Mouse (Mus musculus): ENCODE results near the gene Ccdc87. TPM values are rescaled to one million over a fixed set of nuclear protein-coding genes. Genes with fewer than 3 reads are reported as not detected.

The Ccdc87 gene
- polyA plus RNA-seq (2014; fragmentation: Nextera tagmentation; extraction: Ambion mirVana) = 0.13 TPM in 1 of 2 replicates, not detected in the other

DNA sequence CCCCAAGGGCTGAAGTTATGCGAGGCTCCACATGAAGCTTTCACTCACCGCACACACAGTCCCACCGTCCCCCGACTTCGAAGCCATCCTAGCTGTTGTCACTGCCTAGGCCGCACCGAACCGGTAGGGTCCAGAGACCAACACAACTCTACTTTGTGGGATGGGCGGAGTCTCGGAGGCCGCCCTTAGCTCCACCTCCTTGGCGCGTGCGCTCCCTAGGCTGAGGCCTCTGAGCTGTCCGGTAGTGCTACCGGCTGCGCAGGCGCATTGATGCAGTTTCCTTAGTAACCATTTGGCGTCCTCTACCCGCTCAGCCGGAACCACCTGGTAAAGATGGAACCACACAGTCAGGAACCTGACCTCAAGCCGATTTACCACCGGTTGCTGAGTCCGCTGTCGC is at the start of gene Ccdc87, which contains the start of gene Ccs:
Gene Ccdc87 (plus strand): TSS at position 218 of the 400 bp plus-strand sequence.
Gene Ccs (minus strand): TSS at position 184 of the 400 bp plus-strand sequence.
- Histone ChIP-seq H3K9ac (ENCODE audit: low read length) (peak within 1 kb of the TSS; percentile 64), H3K27ac (ENCODE audit: low read depth, low read length) (no peak within 1 kb of the TSS), H3K4me1 (ENCODE audit: control insufficient read depth, insufficient read depth, low read length) (peaks cover 11% of the 10 kb centered on the region; the same call in 1 of the 2 replicates), H3K36me3 (ENCODE audit: control insufficient read depth, insufficient read depth, low read length) (no peaks in the 10 kb centered on the region), H3K9me3 (ENCODE audit: control insufficient read depth, low read length) (no peaks in the 10 kb centered on the region), H3K4me3 (ENCODE audit: low read depth, low read length) (peak within 1 kb of the TSS; percentile 52), H3K4me2 (ENCODE audit: low read depth) (peak within 1 kb of the TSS; percentile 97), H3K27me3 (ENCODE audit: control insufficient read depth, insufficient read depth, low read length) (peaks cover 17% of the 10 kb centered on the region)
- ATAC-seq (ENCODE audit: insufficient read depth, low FRiP score, low TSS enrichment) = peak; percentile 96
- peak; percentile 96 for DNase-seq (ENCODE audit: low spot score)
- WGBS = under 1% methylated on average over 25 of the region's 25 CpGs

DNA sequence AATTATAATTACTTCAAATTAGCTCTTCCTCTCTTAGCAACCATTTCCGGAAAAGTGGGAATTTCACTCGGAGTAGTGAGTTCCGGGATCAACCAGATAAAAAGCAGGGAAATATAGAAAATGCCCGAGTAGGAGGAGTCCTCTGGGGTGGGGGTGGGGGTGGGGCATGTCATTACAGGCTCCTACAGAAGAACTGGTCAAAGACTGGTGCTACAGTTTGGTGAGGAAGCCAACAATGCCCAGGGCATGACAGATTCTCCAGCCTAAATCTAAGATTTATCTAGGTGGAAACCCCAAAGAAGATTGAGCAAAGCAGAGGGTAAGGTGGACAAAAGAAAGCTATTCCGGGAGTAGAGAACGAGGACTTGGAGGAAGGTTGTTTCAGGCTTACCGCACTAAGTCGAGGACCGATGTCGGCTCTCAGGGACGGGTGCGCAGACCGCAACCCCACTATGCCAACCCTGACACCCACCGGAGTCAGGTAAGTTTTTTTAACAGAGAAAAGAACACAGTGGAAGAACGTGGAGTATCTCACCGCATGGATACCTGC is 45.8 kb upstream of the Ccdc87 start:
- ATAC-seq (ENCODE audit: insufficient read depth, low FRiP score, low TSS enrichment) (0 out of 2 replicates have a peak, but pooled peaks have one; percentile 36), DNase-seq (ENCODE audit: low spot score) (no peak)
- Histone ChIP-seq H3K4me2 (ENCODE audit: low read depth) (peak overlapping the region; percentile 50), H3K9me3 (ENCODE audit: control insufficient read depth, low read length) (no peaks in the 10 kb centered on the region), H3K9ac (ENCODE audit: low read length) (peak overlapping the region; percentile 62), H3K4me1 (ENCODE audit: control insufficient read depth, insufficient read depth, low read length) (peaks cover 19% of the 10 kb centered on the region), H3K27ac (ENCODE audit: low read depth, low read length) (no peak overlapping the region), H3K36me3 (ENCODE audit: control insufficient read depth, insufficient read depth, low read length) (peaks cover 6% of the 10 kb centered on the region), H3K4me3 (ENCODE audit: low read depth, low read length) (peak overlapping the region; percentile 67), H3K27me3 (ENCODE audit: control insufficient read depth, insufficient read depth, low read length) (no peaks in the 10 kb centered on the region)
- WGBS = 2% methylated on average over 16 of the region's 16 CpGs

- no peaks in the 10 kb centered on the region for H3K9me3 ChIP-seq (ENCODE audit: control insufficient read depth, low read length)
- DNase-seq (ENCODE audit: low spot score) = peak; percentile 95
- H3K27ac ChIP-seq (ENCODE audit: low read depth, low read length) = no peak within 1 kb of the TSS
- H3K9ac ChIP-seq (ENCODE audit: low read length) = peak within 1 kb of the TSS; percentile 62
- peaks cover 19% of the 10 kb centered on the region for H3K4me1 ChIP-seq (ENCODE audit: control insufficient read depth, insufficient read depth, low read length)
- under 1% methylated on average over 31 of the region's 31 CpGs for WGBS
- peak; percentile 99 for ATAC-seq (ENCODE audit: insufficient read depth, low FRiP score, low TSS enrichment)
- H3K36me3 ChIP-seq (ENCODE audit: control insufficient read depth, insufficient read depth, low read length) = peaks cover 6% of the 10 kb centered on the region
- H3K4me3 ChIP-seq (ENCODE audit: low read depth, low read length) = peak within 1 kb of the TSS; percentile 67
- H3K4me2 ChIP-seq (ENCODE audit: low read depth) = peak within 1 kb of the TSS; percentile 69
- no peaks in the 10 kb centered on the region for H3K27me3 ChIP-seq (ENCODE audit: control insufficient read depth, insufficient read depth, low read length)
These were observed 45.2 kb upstream of the Ccdc87 start, which contains the start of gene Rbm4 for GRCm38 (mm10) chr19:4793831-4794422. Rbm4 (minus strand) TSS chr19:4793901.

DNA sequence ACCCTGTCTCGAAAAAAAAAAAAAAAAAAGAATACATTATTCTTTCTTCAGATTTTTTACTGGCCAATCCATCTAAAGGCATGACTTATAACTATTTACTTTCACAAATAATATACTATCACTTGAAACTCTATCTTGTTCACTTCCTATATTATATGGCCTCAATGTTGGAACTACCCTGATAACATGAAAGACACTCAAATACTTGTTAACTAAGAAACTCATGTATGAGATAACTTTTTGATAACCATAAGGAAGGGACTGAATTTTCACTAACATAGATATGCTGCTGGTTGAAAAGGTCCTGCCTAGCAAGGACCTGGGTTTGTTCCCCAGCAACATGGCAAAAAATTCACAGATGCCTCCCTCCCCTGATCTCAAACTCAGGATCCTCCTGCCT is 43.2 kb upstream of the Ccdc87 start:
- ATAC-seq (ENCODE audit: insufficient read depth, low FRiP score, low TSS enrichment) (no peak), DNase-seq (ENCODE audit: low spot score) (no peak)
- Histone ChIP-seq H3K4me1 (ENCODE audit: control insufficient read depth, insufficient read depth, low read length) (peaks cover 9% of the 10 kb centered on the region), H3K9ac (ENCODE audit: low read length) (no peak overlapping the region), H3K36me3 (ENCODE audit: control insufficient read depth, insufficient read depth, low read length) (peaks cover 10% of the 10 kb centered on the region; the same call in 1 of the 2 replicates), H3K27me3 (ENCODE audit: control insufficient read depth, insufficient read depth, low read length) (no peaks in the 10 kb centered on the region), H3K9me3 (ENCODE audit: control insufficient read depth, low read length) (no peaks in the 10 kb centered on the region), H3K27ac (ENCODE audit: low read depth, low read length) (no peak overlapping the region), H3K4me3 (ENCODE audit: low read depth, low read length) (no peak overlapping the region), H3K4me2 (ENCODE audit: low read depth) (no peak overlapping the region)
- 89% methylated on average over 1 of the region's 1 CpGs for WGBS

- Histone ChIP-seq H3K27ac (ENCODE audit: low read depth, low read length) (no peak overlapping the region), H3K4me2 (ENCODE audit: low read depth) (no peak overlapping the region), H3K9me3 (ENCODE audit: control insufficient read depth, low read length) (no peaks in the 10 kb centered on the region), H3K36me3 (ENCODE audit: control insufficient read depth, insufficient read depth, low read length) (peaks cover 18% of the 10 kb centered on the region), H3K9ac (ENCODE audit: low read length) (no peak overlapping the region), H3K4me3 (ENCODE audit: low read depth, low read length) (no peak overlapping the region), H3K27me3 (ENCODE audit: control insufficient read depth, insufficient read depth, low read length) (no peaks in the 10 kb centered on the region), H3K4me1 (ENCODE audit: control insufficient read depth, insufficient read depth, low read length) (no peaks in the 10 kb centered on the region)
- ATAC-seq (ENCODE audit: insufficient read depth, low FRiP score, low TSS enrichment) = no peak
- WGBS = 96% methylated on average over 2 of the region's 2 CpGs
- no peak for DNase-seq (ENCODE audit: low spot score)
These were observed 41.3 kb upstream of the Ccdc87 start for GRCm38 (mm10) chr19:4797846-4798245.

DNA sequence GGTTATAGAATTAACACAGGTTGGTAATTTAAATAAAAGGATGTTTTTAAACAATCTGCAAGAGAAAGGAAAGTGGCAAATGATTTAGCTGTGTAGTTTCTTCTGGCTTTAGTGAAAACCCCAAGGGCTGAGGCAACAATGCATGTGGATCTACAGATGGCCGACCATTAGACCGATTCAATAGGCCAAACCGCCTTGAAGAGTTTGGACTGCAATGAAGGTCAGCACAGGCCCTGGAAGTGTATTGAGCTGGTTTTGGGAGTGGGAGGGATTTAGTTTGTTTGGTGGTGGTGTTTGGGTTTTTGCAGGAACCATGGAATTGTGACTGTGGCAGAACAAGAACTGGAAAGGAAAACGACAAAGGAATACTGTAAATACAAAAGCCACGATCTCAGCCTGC is 40.1 kb upstream of the Ccdc87 start:
- Histone ChIP-seq H3K9me3 (ENCODE audit: control insufficient read depth, low read length) (no peaks in the 10 kb centered on the region), H3K4me3 (ENCODE audit: low read depth, low read length) (no peak overlapping the region), H3K4me1 (ENCODE audit: control insufficient read depth, insufficient read depth, low read length) (no peaks in the 10 kb centered on the region), H3K9ac (ENCODE audit: low read length) (no peak overlapping the region), H3K4me2 (ENCODE audit: low read depth) (no peak overlapping the region), H3K27ac (ENCODE audit: low read depth, low read length) (no peak overlapping the region), H3K36me3 (ENCODE audit: control insufficient read depth, insufficient read depth, low read length) (peaks cover 24% of the 10 kb centered on the region), H3K27me3 (ENCODE audit: control insufficient read depth, insufficient read depth, low read length) (no peaks in the 10 kb centered on the region)
- ATAC-seq (ENCODE audit: insufficient read depth, low FRiP score, low TSS enrichment) (no peak), DNase-seq (ENCODE audit: low spot score) (no peak)
- WGBS = 96% methylated on average over 5 of the region's 5 CpGs

DNA sequence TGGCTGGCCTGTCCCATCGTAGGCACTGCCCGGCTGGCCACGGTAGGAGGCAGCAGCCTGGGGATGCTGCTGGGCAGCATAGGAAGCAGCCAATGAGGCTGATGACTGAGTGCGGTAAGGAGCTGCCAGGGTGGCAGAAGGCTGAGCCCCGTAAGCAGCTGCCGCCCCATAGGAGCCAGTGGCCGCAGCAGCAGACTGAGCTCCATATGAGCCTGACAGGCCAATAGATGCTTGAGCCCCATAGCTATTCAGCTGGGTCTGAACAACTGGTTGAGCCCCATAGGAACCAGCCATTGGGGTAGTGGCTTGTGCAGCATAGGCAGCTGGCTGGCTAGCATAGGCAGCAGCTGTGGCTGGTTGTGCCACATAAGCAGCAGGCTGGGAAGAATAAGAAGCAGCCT is 36.5 kb upstream of the Ccdc87 start:
- ATAC-seq (ENCODE audit: insufficient read depth, low FRiP score, low TSS enrichment) (no peak), DNase-seq (ENCODE audit: low spot score) (no peak)
- H3K27ac ChIP-seq (ENCODE audit: low read depth, low read length) = no peak overlapping the region
- 93% methylated on average over 7 of the region's 7 CpGs for WGBS
- no peaks in the 10 kb centered on the region for H3K4me1 ChIP-seq (ENCODE audit: control insufficient read depth, insufficient read depth, low read length)
- H3K9me3 ChIP-seq (ENCODE audit: control insufficient read depth, low read length) = no peaks in the 10 kb centered on the region
- H3K36me3 ChIP-seq (ENCODE audit: control insufficient read depth, insufficient read depth, low read length) = peaks cover 24% of the 10 kb centered on the region
- no peaks in the 10 kb centered on the region for H3K27me3 ChIP-seq (ENCODE audit: control insufficient read depth, insufficient read depth, low read length)
- H3K4me3 ChIP-seq (ENCODE audit: low read depth, low read length) = no peak overlapping the region
- H3K4me2 ChIP-seq (ENCODE audit: low read depth) = no peak overlapping the region
- H3K9ac ChIP-seq (ENCODE audit: low read length) = no peak overlapping the region

DNA sequence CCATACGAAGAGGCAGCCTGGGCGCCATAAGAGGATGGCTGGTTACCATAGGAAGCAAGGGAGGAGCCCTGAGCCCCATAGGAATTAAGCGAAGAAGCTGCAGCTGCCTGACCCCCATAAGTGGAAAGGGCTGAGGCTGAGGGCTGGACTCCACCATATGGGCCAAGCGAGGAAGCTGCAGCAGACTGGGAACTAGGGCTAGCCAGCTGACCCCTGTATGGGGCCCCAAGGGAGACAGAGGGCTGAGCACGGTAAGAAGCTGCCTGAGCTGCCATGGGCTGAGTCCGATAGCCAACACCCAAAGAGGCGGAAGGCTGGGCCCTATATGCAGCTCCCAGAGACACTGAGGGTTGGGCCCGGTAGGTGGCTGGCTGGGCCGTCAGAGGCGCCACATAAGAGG is 35.9 kb upstream of the Ccdc87 start:
- no peak overlapping the region for H3K27ac ChIP-seq (ENCODE audit: low read depth, low read length)
- ATAC-seq (ENCODE audit: insufficient read depth, low FRiP score, low TSS enrichment) = no peak
- WGBS = 86% methylated on average over 10 of the region's 10 CpGs
- H3K27me3 ChIP-seq (ENCODE audit: control insufficient read depth, insufficient read depth, low read length) = no peaks in the 10 kb centered on the region
- H3K9me3 ChIP-seq (ENCODE audit: control insufficient read depth, low read length) = no peaks in the 10 kb centered on the region
- H3K36me3 ChIP-seq (ENCODE audit: control insufficient read depth, insufficient read depth, low read length) = peaks cover 24% of the 10 kb centered on the region
- peaks cover 3% of the 10 kb centered on the region; the same call in 1 of the 2 replicates for H3K4me1 ChIP-seq (ENCODE audit: control insufficient read depth, insufficient read depth, low read length)
- no peak overlapping the region for H3K9ac ChIP-seq (ENCODE audit: low read length)
- H3K4me3 ChIP-seq (ENCODE audit: low read depth, low read length) = no peak overlapping the region
- DNase-seq (ENCODE audit: low spot score) = no peak
- no peak overlapping the region for H3K4me2 ChIP-seq (ENCODE audit: low read depth)

- no peaks in the 10 kb centered on the region for H3K9me3 ChIP-seq (ENCODE audit: control insufficient read depth, low read length)
- peaks cover 15% of the 10 kb centered on the region for H3K4me1 ChIP-seq (ENCODE audit: control insufficient read depth, insufficient read depth, low read length)
- peak overlapping the region; percentile 88 for H3K4me3 ChIP-seq (ENCODE audit: low read depth, low read length)
- 0% methylated on average over 14 of the region's 14 CpGs for WGBS
- no peak overlapping the region for H3K27ac ChIP-seq (ENCODE audit: low read depth, low read length)
- no peak for DNase-seq (ENCODE audit: low spot score)
- peak overlapping the region; percentile 69 for H3K9ac ChIP-seq (ENCODE audit: low read length)
- no peak for ATAC-seq (ENCODE audit: insufficient read depth, low FRiP score, low TSS enrichment)
- no peaks in the 10 kb centered on the region for H3K27me3 ChIP-seq (ENCODE audit: control insufficient read depth, insufficient read depth, low read length)
- no peaks in the 10 kb centered on the region for H3K36me3 ChIP-seq (ENCODE audit: control insufficient read depth, insufficient read depth, low read length)
- H3K4me2 ChIP-seq (ENCODE audit: low read depth) = peak overlapping the region; percentile 78
These were observed 28.9 kb upstream of the Ccdc87 start for GRCm38 (mm10) chr19:4810309-4810708.
